Mouse (Mus musculus): ENCODE results near the gene Rbbp8nl. TPM values are rescaled to one million over a fixed set of nuclear protein-coding genes. Genes with fewer than 3 reads are reported as not detected.

Gene Rbbp8nl
- polyA plus RNA-seq, 1 experiment from 2014 or later: 0.84 TPM

Small RNAs within 50 kb of the gene (microRNA-seq; reads per million reads assigned to microRNA genes)
- gene Mir3091 (ENCODE audit: borderline number of aligned reads): 1.2 reads per million

Other genes with a start within 250 kb of the Rbbp8nl start
- gene Psma7, start 247.4 kb downstream of the Rbbp8nl start, polyA plus RNA-seq (2014; fragmentation: Nextera tagmentation; extraction: Ambion mirVana): 494 and 573 TPM in 2 replicates
- gene Ss18l1, start 247.4 kb downstream of the Rbbp8nl start, polyA plus RNA-seq (2014; fragmentation: Nextera tagmentation; extraction: Ambion mirVana): 4.2 and 4.6 TPM in 2 replicates
- 19.8 and 24.5 TPM in 2 replicates for gene Mtg2, start 219.3 kb downstream of the Rbbp8nl start, polyA plus RNA-seq (2014; fragmentation: Nextera tagmentation; extraction: Ambion mirVana)
- 0.11 and 0.14 TPM in 2 replicates for gene Hrh3, start 185.4 kb downstream of the Rbbp8nl start, polyA plus RNA-seq (2014; fragmentation: Nextera tagmentation; extraction: Ambion mirVana)
- gene Osbpl2, start 170.6 kb downstream of the Rbbp8nl start, polyA plus RNA-seq (2014; fragmentation: Nextera tagmentation; extraction: Ambion mirVana): 37.4 and 41.5 TPM in 2 replicates
- gene Adrm1, start 118.4 kb downstream of the Rbbp8nl start, polyA plus RNA-seq (2014; fragmentation: Nextera tagmentation; extraction: Ambion mirVana): 130 and 142 TPM in 2 replicates
- 25.2 and 28.2 TPM in 2 replicates for gene Lama5, start 64.0 kb downstream of the Rbbp8nl start, polyA plus RNA-seq (2014; fragmentation: Nextera tagmentation; extraction: Ambion mirVana)
- 689 and 787 TPM in 2 replicates for gene Rps21, start 32.5 kb downstream of the Rbbp8nl start, polyA plus RNA-seq (2014; fragmentation: Nextera tagmentation; extraction: Ambion mirVana)
- 16.5 and 17.4 TPM in 2 replicates for gene Cables2, start 16.4 kb downstream of the Rbbp8nl start, polyA plus RNA-seq (2014; fragmentation: Nextera tagmentation; extraction: Ambion mirVana)
- not detected in 2 replicates for gene Gata5, start 44.8 kb upstream of the Rbbp8nl start, polyA plus RNA-seq (2014; fragmentation: Nextera tagmentation; extraction: Ambion mirVana)
- 1.4 and 1.9 TPM in 2 replicates for gene Slco4a1, start 166.4 kb upstream of the Rbbp8nl start, polyA plus RNA-seq (2014; fragmentation: Nextera tagmentation; extraction: Ambion mirVana)
- gene Ntsr1, start 210.1 kb upstream of the Rbbp8nl start, polyA plus RNA-seq (2014; fragmentation: Nextera tagmentation; extraction: Ambion mirVana): 0.70 and 1.00 TPM in 2 replicates